Mouse (Mus musculus): ENCODE results near the gene Rab40b. TPM values are rescaled to one million over a fixed set of nuclear protein-coding genes. Genes with fewer than 3 reads are reported as not detected.
"Not testable (repeated sequence)": the region's sequence is repeated elsewhere in the genome, so short reads cannot be mapped to it uniquely, and the experiment has no call there.

Gene Rab40b
- polyA plus RNA-seq, 1 experiment from 2014 or later = 1.2 TPM

DNA sequence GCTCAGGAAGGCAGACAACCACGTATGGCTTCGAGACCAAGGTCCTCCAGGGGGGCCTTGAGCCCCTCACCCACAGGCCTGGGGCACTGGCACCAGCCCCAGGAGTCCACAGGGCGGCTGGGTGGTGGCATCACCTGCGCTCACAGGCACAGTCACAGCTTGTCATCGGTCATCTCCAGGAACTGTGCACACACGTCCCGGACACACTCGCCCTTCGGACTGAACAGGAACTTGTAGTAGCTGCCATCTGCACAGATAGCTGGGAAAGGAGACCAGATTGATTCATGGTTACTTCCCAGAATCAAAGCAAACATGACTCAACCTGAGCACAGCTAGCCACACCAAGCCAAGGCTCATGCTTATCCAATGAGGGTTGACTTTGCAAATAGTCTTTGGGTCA is 59.8 kb downstream of the Rab40b start:
- Histone ChIP-seq H3K4me2 (no peak overlapping the region), H3K36me3 (ENCODE audit: control insufficient read depth, insufficient read depth, low read length) (peaks cover 28% of the 10 kb centered on the region; the same call in 1 of the 2 replicates), H3K27me3 (replicated peaks; ENCODE audit: control insufficient read depth, insufficient read depth, low read length) (no peaks in the 10 kb centered on the region), H3K4me3 (ENCODE audit: low read depth, low read length) (no peak overlapping the region), H3K27ac (ENCODE audit: low read depth, low read length) (no peak overlapping the region), H3K9ac (ENCODE audit: low read depth, low read length) (no peak overlapping the region), H3K4me1 (replicated peaks; ENCODE audit: control insufficient read depth, insufficient read depth, low read length) (no peaks in the 10 kb centered on the region), H3K9me3 (ENCODE audit: control insufficient read depth, low read length) (no peaks in the 10 kb centered on the region)
- 92% methylated on average over 9 of the region's 9 CpGs for WGBS
- no peak for DNase-seq (ENCODE audit: low spot score)
- no peak for ATAC-seq (replicated peaks; ENCODE audit: low FRiP score)

DNA sequence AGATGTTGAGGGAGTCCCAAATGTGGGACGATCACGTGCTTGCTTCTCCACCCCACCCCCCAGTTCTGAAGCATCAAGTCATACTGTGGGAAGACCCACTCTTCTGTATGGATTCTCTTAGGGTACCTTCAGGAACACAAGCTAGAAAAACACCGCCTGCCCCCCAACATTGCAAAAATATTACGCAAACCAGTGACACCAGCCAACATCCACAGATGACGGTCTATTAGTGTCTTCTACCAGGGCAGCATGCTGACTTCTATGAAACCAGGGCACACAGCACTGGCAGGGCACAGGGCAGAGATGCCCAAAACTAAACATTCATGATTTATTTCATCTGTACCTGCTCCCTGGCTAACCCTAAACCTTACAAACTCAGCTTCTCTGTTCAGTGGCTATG is 61.4 kb downstream of the Rab40b start:
- ATAC-seq (replicated peaks; ENCODE audit: low FRiP score) (no peak), DNase-seq (ENCODE audit: low spot score) (no peak)
- Histone ChIP-seq H3K36me3 (ENCODE audit: control insufficient read depth, insufficient read depth, low read length) (peaks cover 28% of the 10 kb centered on the region; the same call in 1 of the 2 replicates), H3K4me3 (ENCODE audit: low read depth, low read length) (no peak overlapping the region), H3K9ac (ENCODE audit: low read depth, low read length) (no peak overlapping the region), H3K27ac (ENCODE audit: low read depth, low read length) (no peak overlapping the region), H3K4me1 (replicated peaks; ENCODE audit: control insufficient read depth, insufficient read depth, low read length) (no peaks in the 10 kb centered on the region), H3K9me3 (ENCODE audit: control insufficient read depth, low read length) (no peaks in the 10 kb centered on the region), H3K4me2 (no peak overlapping the region), H3K27me3 (replicated peaks; ENCODE audit: control insufficient read depth, insufficient read depth, low read length) (no peaks in the 10 kb centered on the region)
- WGBS = 95% methylated on average over 5 of the region's 5 CpGs

DNA sequence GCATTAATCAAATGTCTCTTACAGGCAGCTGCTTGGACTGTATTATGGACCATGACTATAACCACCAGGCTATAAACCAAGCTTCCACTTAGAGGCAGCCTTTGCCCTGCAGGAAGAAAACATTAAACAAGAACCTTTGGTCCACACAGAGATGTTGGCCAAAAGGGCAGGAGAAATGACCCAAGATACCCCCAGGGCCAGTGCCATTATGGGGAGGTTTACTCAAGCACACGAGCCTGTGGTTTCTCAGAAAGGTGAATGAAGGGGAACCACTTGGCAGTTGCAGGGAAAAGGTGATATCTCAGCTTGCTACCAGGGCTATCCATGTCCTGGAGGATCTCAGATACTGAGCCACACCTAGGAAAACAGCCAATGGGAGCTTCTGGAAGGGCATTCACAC is 62.0 kb downstream of the Rab40b start:
- Histone ChIP-seq H3K36me3 (ENCODE audit: control insufficient read depth, insufficient read depth, low read length) (peaks cover 28% of the 10 kb centered on the region; the same call in 1 of the 2 replicates), H3K27me3 (replicated peaks; ENCODE audit: control insufficient read depth, insufficient read depth, low read length) (no peaks in the 10 kb centered on the region), H3K4me2 (no peak overlapping the region), H3K9ac (ENCODE audit: low read depth, low read length) (no peak overlapping the region), H3K4me3 (ENCODE audit: low read depth, low read length) (no peak overlapping the region), H3K9me3 (ENCODE audit: control insufficient read depth, low read length) (no peaks in the 10 kb centered on the region), H3K4me1 (replicated peaks; ENCODE audit: control insufficient read depth, insufficient read depth, low read length) (no peaks in the 10 kb centered on the region), H3K27ac (ENCODE audit: low read depth, low read length) (no peak overlapping the region)
- DNase-seq (ENCODE audit: low spot score) = no peak
- ATAC-seq (replicated peaks; ENCODE audit: low FRiP score) = no peak
- 70% methylated on average over 1 of the region's 1 CpGs for WGBS

DNA sequence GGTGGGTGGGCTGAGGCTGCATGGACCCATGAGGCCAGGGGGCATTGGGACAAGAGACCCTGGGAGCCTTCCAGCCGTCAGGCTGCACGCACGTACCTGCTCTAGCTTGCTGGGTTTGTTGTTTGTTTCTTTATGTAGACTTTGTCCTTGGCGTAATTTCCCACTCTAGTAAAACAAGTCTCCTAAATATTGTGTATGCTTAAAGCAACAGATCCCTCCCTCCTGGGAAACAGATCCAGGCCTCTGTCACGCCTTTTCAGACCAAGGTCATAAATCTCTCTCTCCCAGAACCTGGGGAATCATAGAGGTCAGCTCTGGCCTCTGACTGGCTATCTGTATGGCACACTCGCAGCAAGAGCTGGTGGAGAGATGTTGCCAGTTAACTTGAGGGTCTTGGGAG is 80.3 kb downstream of the Rab40b start:
- WGBS = 93% methylated on average over 6 of the region's 6 CpGs
- ATAC-seq (replicated peaks; ENCODE audit: low FRiP score); H3K27ac ChIP-seq (ENCODE audit: low read depth, low read length): not testable (repeated sequence)

DNA sequence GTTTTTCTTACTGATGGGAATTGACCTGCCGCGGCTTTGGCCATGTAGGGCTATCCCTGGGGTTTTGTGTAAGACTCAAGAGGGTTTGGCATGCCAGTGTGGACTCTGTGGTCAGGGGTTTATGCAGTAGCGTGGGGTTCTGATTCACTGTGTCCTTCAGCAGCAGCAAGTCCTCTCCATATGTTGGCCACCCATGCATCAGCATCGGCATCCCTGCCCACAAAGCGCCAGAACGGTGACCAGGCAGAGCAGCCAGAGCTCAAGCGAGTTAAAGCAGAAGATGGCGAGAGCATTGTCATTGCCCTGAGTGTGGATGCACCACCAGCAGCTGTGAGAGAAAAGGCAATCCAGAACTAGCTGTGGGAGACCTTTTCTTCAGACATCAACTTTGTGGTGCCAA is 81.4 kb downstream of the Rab40b start:
- H3K4me2 ChIP-seq = no peak overlapping the region
- DNase-seq (ENCODE audit: low spot score) (no peak), ATAC-seq (replicated peaks; ENCODE audit: low FRiP score) (no peak)
- no peak overlapping the region for H3K9ac ChIP-seq (ENCODE audit: low read depth, low read length)
- H3K27ac ChIP-seq (ENCODE audit: low read depth, low read length) = no peak overlapping the region
- WGBS = 96% methylated on average over 8 of the region's 8 CpGs
- no peak overlapping the region for H3K4me3 ChIP-seq (ENCODE audit: low read depth, low read length)
- 0 out of 2 replicates have a peak, but pooled peaks cover 2% of the 10 kb centered on the region for H3K9me3 ChIP-seq (ENCODE audit: control insufficient read depth, low read length)
- H3K4me1 ChIP-seq (replicated peaks; ENCODE audit: control insufficient read depth, insufficient read depth, low read length) = no peaks in the 10 kb centered on the region
- peaks cover 51% of the 10 kb centered on the region for H3K36me3 ChIP-seq (ENCODE audit: control insufficient read depth, insufficient read depth, low read length)
- no peaks in the 10 kb centered on the region for H3K27me3 ChIP-seq (replicated peaks; ENCODE audit: control insufficient read depth, insufficient read depth, low read length)

More for the DNA sequence above, 80.3 kb downstream of the Rab40b start:
- not testable (repeated sequence) for H3K4me2 ChIP-seq; DNase-seq (ENCODE audit: low spot score); H3K4me3 ChIP-seq (ENCODE audit: low read depth, low read length); H3K9ac ChIP-seq (ENCODE audit: low read depth, low read length); H3K9me3 ChIP-seq (ENCODE audit: control insufficient read depth, low read length); H3K4me1 ChIP-seq (replicated peaks; ENCODE audit: control insufficient read depth, insufficient read depth, low read length); H3K27me3 ChIP-seq (replicated peaks; ENCODE audit: control insufficient read depth, insufficient read depth, low read length)
- H3K36me3 ChIP-seq (ENCODE audit: control insufficient read depth, insufficient read depth, low read length) = peaks cover 46% of the 10 kb centered on the region

Small RNA genes within 50 kb of the gene (microRNA-seq; reads per million reads assigned to microRNA genes)
- not detected for gene Mir7236 (ENCODE audit: borderline number of aligned reads)

Other genes with a start within 250 kb of the Rab40b start
- 0.43 and 0.44 TPM in 2 replicates for gene Tex19.1, start 242.1 kb downstream of the Rab40b start, polyA plus RNA-seq (2014; fragmentation: Nextera tagmentation; extraction: Ambion mirVana)
- not detected in 2 replicates for gene Uts2r, start 228.0 kb downstream of the Rab40b start, polyA plus RNA-seq (2014; fragmentation: Nextera tagmentation; extraction: Ambion mirVana)
- 5.1 and 5.6 TPM in 2 replicates for gene Hexdc, start 183.8 kb downstream of the Rab40b start, polyA plus RNA-seq (2014; fragmentation: Nextera tagmentation; extraction: Ambion mirVana)
- gene Ogfod3, start 183.5 kb downstream of the Rab40b start, polyA plus RNA-seq (2014; fragmentation: Nextera tagmentation; extraction: Ambion mirVana) = 21.7 and 23.4 TPM in 2 replicates
- gene Cybc1, start 158.9 kb downstream of the Rab40b start, polyA plus RNA-seq (2014; fragmentation: Nextera tagmentation; extraction: Ambion mirVana) = 35.1 and 38.2 TPM in 2 replicates
- 81.5 and 89.4 TPM in 2 replicates for gene Narf, start 151.0 kb downstream of the Rab40b start, polyA plus RNA-seq (2014; fragmentation: Nextera tagmentation; extraction: Ambion mirVana)
- 9.3 and 10.7 TPM in 2 replicates for gene Foxk2, start 128.3 kb downstream of the Rab40b start, polyA plus RNA-seq (2014; fragmentation: Nextera tagmentation; extraction: Ambion mirVana)
- gene Wdr45b, start 33.8 kb downstream of the Rab40b start, polyA plus RNA-seq (2014; fragmentation: Nextera tagmentation; extraction: Ambion mirVana) = 53.3 and 55.4 TPM in 2 replicates
- 8.6 and 10.5 TPM in 2 replicates for gene Fn3krp, start 33.1 kb upstream of the Rab40b start, polyA plus RNA-seq (2014; fragmentation: Nextera tagmentation; extraction: Ambion mirVana)
- 4.7 and 7.8 TPM in 2 replicates for gene Fn3k, start 46.7 kb upstream of the Rab40b start, polyA plus RNA-seq (2014; fragmentation: Nextera tagmentation; extraction: Ambion mirVana)
- gene Tbcd, start 63.7 kb upstream of the Rab40b start, polyA plus RNA-seq (2014; fragmentation: Nextera tagmentation; extraction: Ambion mirVana) = 35.9 and 37.7 TPM in 2 replicates
- gene Zfp750, start 131.1 kb upstream of the Rab40b start, polyA plus RNA-seq (2014; fragmentation: Nextera tagmentation; extraction: Ambion mirVana) = 0.16 and 0.26 TPM in 2 replicates

Measured in liver, embryonic 11.5 days (tissue).